Mouse (Mus musculus) neural tube, embryonic 12.5 days (tissue): ENCODE measurements around the gene Arhgdia. TPM values are rescaled to one million over a fixed set of nuclear protein-coding genes. Genes with fewer than 3 reads are reported as not detected.

Experiments
- microRNA-seq: library from miRNA; unstranded; fragments of <30 nt; microRNA quantifications from one replicate; pipeline ENCODE4, GENCODE M21; 2017
- polyA plus RNA-seq: library from polyadenylated mRNA; unstranded; fragments of >200 nt; fragmentation: Nextera tagmentation; extraction: Ambion mirVana; gene quantifications from 2 replicates; pipeline ENCODE4 v1.2.1, GENCODE M21; 2016

The Arhgdia gene
- polyA plus RNA-seq, 1 experiment from 2014 or later: 606 TPM

Small RNA genes lying within 50 kb of the gene (microRNA-seq; reads per million reads assigned to microRNA genes)
- 1.3 reads per million for gene Mir6936

Other genes with a start within 250 kb of the Arhgdia start
- 3,655 and 3,681 TPM in 2 replicates for gene Actg1, start 233.1 kb downstream of the Arhgdia start, polyA plus RNA-seq
- 1.1 and 1.6 TPM in 2 replicates for gene Fscn2, start 220.1 kb downstream of the Arhgdia start, polyA plus RNA-seq
- 51.0 and 53.4 TPM in 2 replicates for gene Faap100, start 202.9 kb downstream of the Arhgdia start, polyA plus RNA-seq
- gene Nploc4, start 143.9 kb downstream of the Arhgdia start, polyA plus RNA-seq: 47.2 and 54.6 TPM in 2 replicates
- gene Tspan10, start 139.0 kb downstream of the Arhgdia start, polyA plus RNA-seq: 0.15 TPM in 1 of 2 replicates, not detected in the other
- gene Pde6g, start 128.1 kb downstream of the Arhgdia start, polyA plus RNA-seq: 0.27 and 0.32 TPM in 2 replicates
- gene Oxld1, start 123.6 kb downstream of the Arhgdia start, polyA plus RNA-seq: 12.5 and 13.8 TPM in 2 replicates
- 30.9 and 34.7 TPM in 2 replicates for gene Ccdc137, start 123.5 kb downstream of the Arhgdia start, polyA plus RNA-seq
- gene Arl16, start 114.0 kb downstream of the Arhgdia start, polyA plus RNA-seq: 63.6 and 64.5 TPM in 2 replicates
- gene Mrpl12, start 97.0 kb downstream of the Arhgdia start, polyA plus RNA-seq: 116 and 117 TPM in 2 replicates
- 37.9 TPM in 2 replicates for gene Slc25a10, start 89.8 kb downstream of the Arhgdia start, polyA plus RNA-seq
- 0.13 and 0.22 TPM in 2 replicates for gene Gcgr, start 50.9 kb downstream of the Arhgdia start, polyA plus RNA-seq
- 234 and 239 TPM in 2 replicates for gene Mcrip1, start 31.9 kb downstream of the Arhgdia start, polyA plus RNA-seq
- not detected in 2 replicates for gene Ppp1r27, start 30.5 kb downstream of the Arhgdia start, polyA plus RNA-seq
- gene P4hb, start 8.4 kb downstream of the Arhgdia start, polyA plus RNA-seq: 425 and 451 TPM in 2 replicates
- 509 and 592 TPM in 2 replicates for gene Alyref, start 16.7 kb upstream of the Arhgdia start, polyA plus RNA-seq
- gene Anapc11, start 16.8 kb upstream of the Arhgdia start, polyA plus RNA-seq: 162 and 172 TPM in 2 replicates
- gene Npb, start 26.9 kb upstream of the Arhgdia start, polyA plus RNA-seq: 0.80 and 0.83 TPM in 2 replicates
- 151 and 155 TPM in 2 replicates for gene Pcyt2, start 36.3 kb upstream of the Arhgdia start, polyA plus RNA-seq
- gene Sirt7, start 43.6 kb upstream of the Arhgdia start, polyA plus RNA-seq: 46.8 and 56.5 TPM in 2 replicates
- gene Mafg, start 52.0 kb upstream of the Arhgdia start, polyA plus RNA-seq: 39.7 and 40.4 TPM in 2 replicates
- 27.2 and 27.8 TPM in 2 replicates for gene Pycr1, start 62.1 kb upstream of the Arhgdia start, polyA plus RNA-seq
- gene Myadml2, start 66.5 kb upstream of the Arhgdia start, polyA plus RNA-seq: 0.81 and 1.1 TPM in 2 replicates
- 3.1 and 3.4 TPM in 2 replicates for gene Notum, start 79.6 kb upstream of the Arhgdia start, polyA plus RNA-seq
- gene Aspscr1, start 91.3 kb upstream of the Arhgdia start, polyA plus RNA-seq: 139 and 155 TPM in 2 replicates
- gene Cenpx, start 132.1 kb upstream of the Arhgdia start, polyA plus RNA-seq: 108 and 114 TPM in 2 replicates
- 70.9 and 72.6 TPM in 2 replicates for gene Lrrc45, start 132.3 kb upstream of the Arhgdia start, polyA plus RNA-seq
- 118 and 119 TPM in 2 replicates for gene Rac3, start 139.8 kb upstream of the Arhgdia start, polyA plus RNA-seq
- gene Dcxr, start 145.7 kb upstream of the Arhgdia start, polyA plus RNA-seq: 12.3 and 16.7 TPM in 2 replicates
- gene Cbr2, start 150.5 kb upstream of the Arhgdia start, polyA plus RNA-seq: 0.95 and 1.6 TPM in 2 replicates
- 3.6 TPM in 2 replicates for gene Hmga1b, start 181.2 kb upstream of the Arhgdia start, polyA plus RNA-seq
- gene Rfng, start 202.6 kb upstream of the Arhgdia start, polyA plus RNA-seq: 77.2 and 81.3 TPM in 2 replicates
- 250 and 258 TPM in 2 replicates for gene Gps1, start 202.6 kb upstream of the Arhgdia start, polyA plus RNA-seq
- 63.5 and 65.5 TPM in 2 replicates for gene Dus1l, start 214.8 kb upstream of the Arhgdia start, polyA plus RNA-seq
- gene Fasn, start 242.9 kb upstream of the Arhgdia start, polyA plus RNA-seq: 87.6 and 102 TPM in 2 replicates